In the genomic region with DNA sequence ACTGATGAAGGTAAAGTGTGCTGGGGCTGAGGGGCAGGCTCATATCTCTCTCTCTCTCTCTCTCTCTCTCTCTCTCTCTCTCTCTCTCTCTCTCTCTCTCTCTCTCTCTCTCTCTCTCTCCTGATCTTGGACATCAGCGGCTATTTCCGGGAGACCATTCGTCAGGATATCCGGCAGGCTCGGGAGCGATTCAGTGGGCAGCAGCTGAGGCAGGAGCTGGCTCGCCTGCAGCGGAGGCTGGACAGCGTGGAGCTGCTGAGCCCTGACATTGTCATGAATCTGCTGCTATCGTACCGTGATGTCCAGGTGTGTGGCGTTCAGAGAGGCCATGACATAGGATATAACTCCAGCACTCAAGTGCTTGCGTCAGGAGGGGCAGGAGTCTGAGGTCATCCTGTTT, we compare ENCODE assay signal across 13 mouse cellular contexts. TPM values are rescaled to one million over a fixed set of nuclear protein-coding genes. Genes with fewer than 3 reads are reported as not detected.
DNase-seq lines count a peak whose midpoint lies in the region; ATAC-seq and TF ChIP-seq lines count a peak whose summit lies in the region.
"Had no signal": no experiment of that assay in that cellular context is flagged by ENCODE, and none has a peak within 500 bp of the region (broad histone marks: within the 10 kb centered on the region; RNA-seq: fewer than 3 reads in every experiment).

No protein-coding gene starts in this region.

- H3K9ac ChIP-seq in intestine, embryonic 15.5 days = no peak overlapping the region
- no peak overlapping the region for H3K9ac ChIP-seq in intestine, postnatal 0 days (ENCODE audit: low read depth, low read length)
- H3K9ac ChIP-seq in lung, embryonic 15.5 days = no peak overlapping the region
- H3K9ac ChIP-seq: forebrain, embryonic 12.5 days; neural tube, embryonic 13.5 days had no signal

- no peaks in the 10 kb centered on the region for H3K36me3 ChIP-seq in intestine, embryonic 15.5 days
- no peaks in the 10 kb centered on the region for H3K36me3 ChIP-seq in intestine, postnatal 0 days (ENCODE audit: control insufficient read depth, insufficient read depth)
- no peaks in the 10 kb centered on the region for H3K36me3 ChIP-seq in lung, embryonic 15.5 days
- H3K36me3 ChIP-seq: forebrain, embryonic 12.5 days; neural tube, embryonic 13.5 days had no signal

- H3K9me3 ChIP-seq in intestine, embryonic 15.5 days = no peaks in the 10 kb centered on the region
- no peaks in the 10 kb centered on the region for H3K9me3 ChIP-seq in intestine, postnatal 0 days (ENCODE audit: control insufficient read depth)
- no peaks in the 10 kb centered on the region for H3K9me3 ChIP-seq in lung, embryonic 15.5 days
- H3K9me3 ChIP-seq: forebrain, embryonic 12.5 days; neural tube, embryonic 13.5 days had no signal

- no peak for TF ChIP-seq CTCF in intestine, postnatal 0 days (IDR thresholded peaks at IDR 0.05; ENCODE audit: low read depth)

- no peak overlapping the region for H3K4me3 ChIP-seq in intestine, embryonic 15.5 days (replicated peaks)
- H3K4me3 ChIP-seq in intestine, postnatal 0 days (ENCODE audit: low read depth, low read length) = no peak overlapping the region
- H3K4me3 ChIP-seq in lung, embryonic 15.5 days = no peak overlapping the region
- H3K4me3 ChIP-seq: forebrain, embryonic 12.5 days; neural tube, embryonic 13.5 days had no signal

- 28% methylated on average over 12 of the region's 13 CpGs for WGBS in intestine, embryonic 15.5 days
- WGBS in intestine, postnatal 0 days = 53% methylated on average over 13 of the region's 13 CpGs
- 18% methylated on average over 12 of the region's 13 CpGs for WGBS in lung, embryonic 15.5 days

- peaks cover 24% of the 10 kb centered on the region for H3K27me3 ChIP-seq in intestine, embryonic 15.5 days (replicated peaks)
- H3K27me3 ChIP-seq in intestine, postnatal 0 days (replicated peaks; ENCODE audit: control insufficient read depth, insufficient read depth, low read length) = 0 out of 2 replicates have a peak, but pooled peaks cover 4% of the 10 kb centered on the region
- peaks cover 49% of the 10 kb centered on the region for H3K27me3 ChIP-seq in lung, embryonic 15.5 days

- H3K4me2 ChIP-seq in intestine, embryonic 15.5 days (replicated peaks) = 0 out of 2 replicates have a peak overlapping the region, but pooled peaks have one; percentile 14
- no peak overlapping the region for H3K4me2 ChIP-seq in intestine, postnatal 0 days (replicated peaks; ENCODE audit: low read depth)
- H3K4me2 ChIP-seq in lung, embryonic 15.5 days = 0 out of 2 replicates have a peak overlapping the region, but pooled peaks have one; percentile 9
- H3K4me2 ChIP-seq: forebrain, embryonic 12.5 days; neural tube, embryonic 13.5 days had no signal

- no peak for DNase-seq in lung, adult 18-20 months
- peak; percentile 46 to 54 for DNase-seq in kidney, postnatal 4 days
- DNase-seq in lung, postnatal 4 days = peak; percentile 55 to 70
- DNase-seq in frontal cortex, adult 2 months (ENCODE audit: extremely low spot score in 1 of 2, low spot score in 1 of 2) = no peak
- DNase-seq: adrenal gland, postnatal 14 days; cerebellum, adult 8-10 months; heart, postnatal 36 days; thymus, adult 2 months had no signal

- no peak for ATAC-seq in intestine, embryonic 15.5 days
- ATAC-seq in intestine, postnatal 0 days = no peak
- no peak for ATAC-seq in lung, embryonic 15.5 days (ENCODE audit: borderline replicate concordance, extremely low read depth, low FRiP score, low TSS enrichment)

- H3K4me1 ChIP-seq in intestine, embryonic 15.5 days (replicated peaks) = peaks cover 10% of the 10 kb centered on the region; the same call in 1 of the 2 replicates
- no peaks in the 10 kb centered on the region for H3K4me1 ChIP-seq in intestine, postnatal 0 days (replicated peaks; ENCODE audit: control insufficient read depth, insufficient read depth, low read length)
- peaks cover 11% of the 10 kb centered on the region for H3K4me1 ChIP-seq in lung, embryonic 15.5 days

- no peak overlapping the region for H3K27ac ChIP-seq in intestine, embryonic 15.5 days
- no peak overlapping the region for H3K27ac ChIP-seq in intestine, postnatal 0 days (ENCODE audit: low read depth, low read length)
- H3K27ac ChIP-seq in lung, embryonic 15.5 days = no peak overlapping the region
- H3K27ac ChIP-seq: forebrain, embryonic 12.5 days; neural tube, embryonic 13.5 days had no signal

RNA-seq across cellular contexts. Expression of a gene that starts 2.9 kb away (rescaled TPM):
- polyA plus RNA-seq in intestine, embryonic 15.5 days (2015; fragmentation: Nextera tagmentation; extraction: Ambion mirVana) = 3.0 and 3.2 TPM in 2 replicates
- polyA plus RNA-seq in intestine, postnatal 0 days (2015; fragmentation: Nextera tagmentation; extraction: Ambion mirVana) = 1.8 TPM in 2 replicates
- 3.0 and 3.1 TPM in 2 replicates for polyA plus RNA-seq in lung, embryonic 15.5 days (2015; fragmentation: Nextera tagmentation; extraction: Ambion mirVana)
- 3.9 and 4.0 TPM in 2 replicates for polyA plus RNA-seq in frontal cortex, adult 2 months (2012; rRNA removed)

RNA-seq across cellular contexts. Expression of a gene that starts 19.4 kb away (rescaled TPM):
- polyA plus RNA-seq in intestine, embryonic 15.5 days (2015; fragmentation: Nextera tagmentation; extraction: Ambion mirVana) = 2.7 and 3.0 TPM in 2 replicates
- 1.6 and 1.8 TPM in 2 replicates for polyA plus RNA-seq in intestine, postnatal 0 days (2015; fragmentation: Nextera tagmentation; extraction: Ambion mirVana)
- 1.1 and 2.1 TPM in 2 replicates for polyA plus RNA-seq in lung, embryonic 15.5 days (2015; fragmentation: Nextera tagmentation; extraction: Ambion mirVana)
- polyA plus RNA-seq in frontal cortex, adult 2 months (2012; rRNA removed) = 1.2 and 1.6 TPM in 2 replicates

RNA-seq across cellular contexts. Expression of a gene that starts 31.2 kb away (rescaled TPM):
- 0.06 and 0.14 TPM in 2 replicates for polyA plus RNA-seq in intestine, embryonic 15.5 days (2015; fragmentation: Nextera tagmentation; extraction: Ambion mirVana)
- polyA plus RNA-seq in intestine, postnatal 0 days (2015; fragmentation: Nextera tagmentation; extraction: Ambion mirVana) = 0.05 TPM in 1 of 2 replicates, not detected in the other
- polyA plus RNA-seq in lung, embryonic 15.5 days (2015; fragmentation: Nextera tagmentation; extraction: Ambion mirVana) = 0.10 TPM in 1 of 2 replicates, not detected in the other
- 8.9 and 14.7 TPM in 2 replicates for polyA plus RNA-seq in frontal cortex, adult 2 months (2012; rRNA removed)
- polyA plus RNA-seq: thymus, adult 2 months had no signal

RNA-seq across cellular contexts. Expression of a gene that starts 31.6 kb away (rescaled TPM):
- polyA plus RNA-seq in intestine, embryonic 15.5 days (2015; fragmentation: Nextera tagmentation; extraction: Ambion mirVana) = 2.7 and 2.8 TPM in 2 replicates
- polyA plus RNA-seq in intestine, postnatal 0 days (2015; fragmentation: Nextera tagmentation; extraction: Ambion mirVana) = 0.58 and 0.94 TPM in 2 replicates
- 8.2 and 8.5 TPM in 2 replicates for polyA plus RNA-seq in lung, embryonic 15.5 days (2015; fragmentation: Nextera tagmentation; extraction: Ambion mirVana)
- polyA plus RNA-seq in frontal cortex, adult 2 months (2012; rRNA removed) = 8.1 and 9.9 TPM in 2 replicates

RNA-seq across cellular contexts. Expression of a gene that starts 34.1 kb away (rescaled TPM):
- polyA plus RNA-seq in intestine, embryonic 15.5 days (2015; fragmentation: Nextera tagmentation; extraction: Ambion mirVana) = 68.7 and 72.2 TPM in 2 replicates
- polyA plus RNA-seq in intestine, postnatal 0 days (2015; fragmentation: Nextera tagmentation; extraction: Ambion mirVana) = 52.1 and 52.8 TPM in 2 replicates
- 79.8 and 81.9 TPM in 2 replicates for polyA plus RNA-seq in lung, embryonic 15.5 days (2015; fragmentation: Nextera tagmentation; extraction: Ambion mirVana)
- polyA plus RNA-seq in frontal cortex, adult 2 months (2012; rRNA removed) = 152 and 156 TPM in 2 replicates

Comparison
In these comparisons a context has a peak if more than half of its experiments do, and no peak if none do; other contexts are left out.
1. DNase-seq: peak in kidney, postnatal 4 days (2 of 2) and lung, postnatal 4 days (2 of 2); none in lung, adult 18-20 months (0 of 2) and frontal cortex, adult 2 months (0 of 2).